Mouse (Mus musculus): ENCODE results near the gene H2afx.
A peak's percentile ranks its signal among the peaks of the same experiment; 100 is the strongest.
"Not testable (repeated sequence)": the region's sequence is repeated elsewhere in the genome, so short reads cannot be mapped to it uniquely, and the experiment has no call there.

H2afx gene

DNA sequence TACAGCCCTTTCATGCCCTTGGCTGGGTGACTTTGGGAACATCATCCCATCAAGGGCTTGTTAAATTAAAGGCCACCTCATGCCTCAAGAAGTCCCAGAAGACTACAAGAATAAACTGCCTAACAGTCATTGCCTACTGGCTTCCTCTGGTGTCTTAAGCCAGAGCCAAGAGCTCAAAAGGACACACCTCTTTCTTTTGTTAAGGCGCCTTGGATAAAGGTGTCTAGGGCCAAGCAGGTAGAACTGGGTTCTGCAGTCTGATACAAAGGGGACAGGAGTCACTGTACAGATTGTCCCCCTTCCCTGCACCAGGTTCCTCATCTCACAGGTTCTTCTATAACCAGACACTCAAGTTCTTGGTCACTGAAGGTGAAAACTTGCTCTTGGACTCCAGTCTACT, 8.1 kb downstream of the H2afx start:
- DNase-seq, result no peak

DNA sequence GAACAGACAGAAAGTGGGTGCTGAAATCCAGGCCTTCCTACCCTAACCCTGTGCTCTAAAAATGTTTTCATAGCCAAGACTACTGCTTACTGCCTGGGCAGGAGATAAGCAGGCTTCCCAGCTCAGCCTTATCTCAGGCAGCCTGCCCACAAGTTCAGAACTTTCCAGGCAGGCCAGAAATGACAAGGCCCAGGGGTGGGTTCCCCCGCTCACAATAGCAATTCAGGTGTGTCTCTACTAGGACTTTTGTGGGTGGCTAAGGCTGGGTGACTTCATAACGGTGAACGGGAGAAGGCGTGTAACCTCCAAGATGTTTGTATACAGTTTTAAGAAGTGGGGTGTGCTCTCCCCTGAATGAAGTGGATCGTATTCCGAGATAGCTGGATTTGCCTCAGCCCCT, 8.8 kb downstream of the H2afx start:
- no peak for DNase-seq

- peak; percentile 93 to 95 for DNase-seq
Observed at GRCm38 (mm10) chr9:44343781-44344421, 9.4 kb downstream of the H2afx start, which contains the start of gene Hmbs. Gene Hmbs, minus strand, starts transcription at chr9:44344228.

DNA sequence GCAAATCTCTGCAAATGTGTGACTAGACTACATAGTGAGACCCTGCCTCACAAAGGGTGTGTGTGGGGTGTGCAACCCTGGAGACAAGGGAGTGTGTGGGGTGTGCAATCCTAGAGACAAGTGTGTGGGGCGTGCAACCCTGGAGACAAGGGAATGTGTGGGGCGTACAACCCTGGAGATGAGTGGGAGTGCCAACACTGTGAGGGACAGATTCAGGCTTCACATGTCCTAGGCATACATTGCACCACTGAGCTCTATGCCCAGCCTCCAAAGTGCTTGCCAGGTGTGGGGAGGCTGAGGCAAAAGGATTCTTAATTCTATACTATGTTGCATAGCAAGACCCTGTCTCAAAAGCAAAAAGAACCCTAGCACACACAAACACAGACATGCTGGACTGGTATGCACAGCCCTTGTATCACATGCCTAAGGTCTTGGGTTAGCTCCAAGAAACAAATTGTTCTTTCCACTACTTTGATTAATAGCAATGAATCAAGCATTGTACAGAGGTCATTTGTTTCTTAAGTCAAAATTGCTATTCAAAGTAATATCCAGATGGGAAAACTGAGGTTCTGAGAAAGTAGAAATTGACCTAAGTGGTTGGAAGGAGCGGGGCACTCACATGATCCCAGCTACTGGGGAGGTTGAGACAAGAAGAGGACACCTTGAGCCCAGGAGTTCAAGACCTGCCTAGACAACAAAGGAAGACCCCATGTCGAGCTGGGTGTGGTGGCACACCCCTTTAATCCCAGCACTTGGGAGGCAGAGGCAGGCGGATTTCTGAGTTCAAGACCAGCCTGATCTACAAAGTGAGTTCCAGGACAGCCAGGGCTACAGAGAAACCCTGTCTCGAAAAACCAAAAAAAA, 11.3 kb downstream of the H2afx start:
- no peak for DNase-seq

DNA sequence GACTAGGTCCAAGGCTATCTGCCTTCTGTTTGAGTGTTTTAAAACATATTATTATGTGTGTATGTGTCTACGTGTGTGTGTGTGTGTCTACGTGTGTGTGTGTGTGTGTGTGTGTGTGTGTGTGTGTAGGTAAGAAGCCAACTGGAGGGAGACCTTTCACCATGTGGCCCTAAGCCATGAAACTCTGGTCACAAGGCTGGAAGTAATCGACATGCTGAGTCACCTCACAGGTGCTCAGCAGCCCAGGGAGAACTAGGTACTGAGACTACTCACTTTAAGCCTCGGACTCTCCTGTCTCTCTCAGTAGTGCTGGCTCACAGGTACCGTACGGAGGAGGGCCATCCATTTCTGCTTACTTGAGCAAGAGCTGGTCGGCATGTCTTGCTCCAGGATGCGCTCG, 12.7 kb downstream of the H2afx start:
- DNase-seq, result no peak

DNA sequence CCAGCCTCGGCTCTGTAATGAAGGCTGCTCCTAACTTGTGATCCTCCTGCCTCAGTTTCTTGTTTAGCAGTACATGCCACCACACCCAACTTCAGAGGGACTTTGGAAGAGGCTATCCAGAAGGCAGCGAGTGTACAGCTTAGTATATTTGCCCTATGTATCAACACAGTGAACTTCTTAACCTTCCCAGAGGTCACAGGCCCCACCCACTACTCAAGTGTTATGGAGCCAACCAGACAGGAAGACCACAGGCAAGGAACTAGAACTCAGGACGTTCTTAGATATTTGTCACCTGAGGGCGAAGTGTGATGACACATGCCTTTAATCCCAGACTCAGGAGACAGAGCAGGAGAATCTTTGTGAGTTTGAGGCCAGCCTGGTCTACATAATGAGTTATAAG, 13.1 kb downstream of the H2afx start:
- no peak for DNase-seq

GRCm38 (mm10) chr9:44348546-44348945, 14.1 kb downstream of the H2afx start:
- DNase-seq, result no peak

DNA sequence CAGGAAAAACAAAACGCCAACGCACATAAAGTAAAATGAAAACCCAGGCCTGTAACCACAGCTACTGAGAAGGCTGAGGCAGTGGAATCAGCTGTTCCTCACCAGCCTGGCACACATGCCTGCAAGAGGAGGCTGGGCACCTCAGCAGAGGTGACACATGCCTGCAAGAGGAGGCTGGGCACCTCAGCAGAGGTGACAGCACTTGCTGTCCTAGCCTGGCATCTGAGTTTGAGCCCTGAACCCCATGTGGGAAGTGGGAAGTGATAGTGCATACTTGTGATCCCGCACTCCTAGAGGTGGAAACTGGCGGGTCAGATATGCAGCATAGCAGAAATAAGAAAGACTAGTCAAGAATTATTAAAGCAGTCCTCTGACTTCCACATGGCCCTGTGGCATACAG, 16.9 kb downstream of the H2afx start:
- no peak for DNase-seq

DNA sequence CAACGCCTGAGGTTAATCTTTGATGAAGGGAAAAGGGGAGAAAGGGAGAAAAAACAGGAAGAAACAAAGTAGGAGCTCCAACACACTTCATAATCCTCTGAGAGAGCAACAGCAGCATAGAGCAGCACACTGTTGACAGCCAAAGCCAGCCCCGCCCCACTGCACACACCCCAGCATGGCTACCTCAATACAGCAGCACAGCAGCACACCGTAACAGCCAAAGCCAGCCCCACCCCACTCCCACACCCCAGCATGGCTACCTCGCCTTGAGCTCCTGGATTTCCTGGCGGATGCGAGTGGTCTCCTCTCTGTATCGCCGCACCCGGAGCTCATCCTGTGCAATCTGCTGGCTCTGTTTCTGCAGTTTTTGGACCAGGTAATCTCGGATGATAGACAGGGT, 17.8 kb downstream of the H2afx start:
- no peak for DNase-seq

DNA sequence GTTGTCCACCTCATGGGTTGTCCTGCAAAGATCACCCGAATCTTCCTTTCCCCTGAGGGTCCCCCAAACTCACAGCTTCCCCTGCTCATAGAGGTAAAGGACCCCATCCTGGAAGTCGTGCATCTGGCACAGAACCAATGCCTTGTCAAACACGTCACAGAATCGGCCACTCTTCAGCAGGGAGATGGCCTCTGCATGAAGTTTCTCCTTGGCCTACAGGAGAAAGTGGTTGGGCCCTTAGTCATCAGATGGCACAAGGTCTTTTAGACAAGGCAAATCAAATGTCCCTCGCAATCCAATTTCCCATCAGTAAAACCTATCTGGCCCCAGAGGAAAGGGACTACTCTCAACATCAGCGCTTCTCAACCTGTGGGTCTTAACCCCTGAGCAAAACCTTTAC, 18.6 kb downstream of the H2afx start:
- DNase-seq, result no peak

- peak; percentile 54 to 61 for DNase-seq
Observed at GRCm38 (mm10) chr9:44357207-44357606, 22.7 kb downstream of the H2afx start.

GRCm38 (mm10) chr9:44361190-44361917, 26.9 kb downstream of the H2afx start, which contains the start of gene Vps11:
Gene Vps11, minus strand, starts transcription at chr9:44361670.
- DNase-seq, result peak; percentile 95 to 96

DNA sequence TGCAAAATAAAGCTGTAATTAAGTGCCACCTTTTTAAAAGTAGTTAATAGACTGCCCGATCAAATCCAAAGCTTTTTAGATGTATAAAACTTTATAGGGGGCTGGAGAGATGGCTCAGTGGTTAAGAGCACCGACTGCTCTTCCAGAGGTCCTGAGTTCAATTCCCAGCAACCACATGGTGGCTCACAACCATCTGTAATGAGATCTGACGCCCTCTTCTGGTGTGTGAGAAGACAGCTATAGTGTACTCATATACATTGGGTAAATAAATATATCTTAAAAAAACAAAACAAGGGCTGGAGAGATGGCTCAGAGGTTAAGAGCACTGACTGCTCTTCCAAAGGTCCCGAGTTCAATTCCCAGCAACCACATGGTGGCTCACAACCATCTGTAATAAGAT, 27.4 kb downstream of the H2afx start:
- peak in 1 of 2 experiments; percentile 11 for DNase-seq

DNA sequence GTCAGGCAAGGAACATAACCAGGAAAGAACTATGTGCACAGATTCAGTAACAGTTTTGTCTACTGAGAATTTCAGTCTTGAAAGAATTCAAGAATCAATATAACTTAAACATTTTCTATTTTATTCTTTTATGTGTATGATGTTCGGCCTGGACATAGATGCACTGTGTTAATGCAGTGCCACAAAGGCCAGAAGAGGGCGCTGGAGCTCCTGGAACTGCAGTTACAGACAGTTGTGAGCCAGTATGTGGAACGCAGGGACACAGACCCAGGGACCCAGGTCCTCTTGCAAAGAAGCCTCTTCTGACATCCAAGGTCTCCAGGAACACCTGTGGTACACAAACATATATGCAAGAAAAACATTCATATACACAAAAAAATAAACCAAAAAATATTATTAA, 30.0 kb downstream of the H2afx start:
- DNase-seq, result peak; percentile 58

DNA sequence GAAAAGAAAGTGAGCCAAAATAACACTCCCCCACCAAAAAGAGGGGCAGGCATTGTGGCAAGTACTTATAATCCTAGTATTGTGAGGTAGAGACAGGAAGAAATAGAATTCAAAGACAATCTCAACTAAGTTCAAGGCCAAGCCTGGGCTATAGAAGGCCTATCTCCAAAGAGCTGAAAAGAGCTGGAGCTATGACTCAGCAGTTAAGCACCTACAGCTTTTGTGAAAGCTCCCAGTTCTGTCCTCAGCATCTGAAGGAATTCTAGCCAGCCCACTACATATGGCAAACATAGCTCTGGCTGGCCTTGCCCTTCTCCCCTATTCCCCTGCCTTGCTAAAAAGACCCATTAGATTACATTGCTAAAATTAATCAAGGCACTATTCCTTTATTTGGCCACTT, 38.9 kb downstream of the H2afx start:
- no peak for DNase-seq

DNA sequence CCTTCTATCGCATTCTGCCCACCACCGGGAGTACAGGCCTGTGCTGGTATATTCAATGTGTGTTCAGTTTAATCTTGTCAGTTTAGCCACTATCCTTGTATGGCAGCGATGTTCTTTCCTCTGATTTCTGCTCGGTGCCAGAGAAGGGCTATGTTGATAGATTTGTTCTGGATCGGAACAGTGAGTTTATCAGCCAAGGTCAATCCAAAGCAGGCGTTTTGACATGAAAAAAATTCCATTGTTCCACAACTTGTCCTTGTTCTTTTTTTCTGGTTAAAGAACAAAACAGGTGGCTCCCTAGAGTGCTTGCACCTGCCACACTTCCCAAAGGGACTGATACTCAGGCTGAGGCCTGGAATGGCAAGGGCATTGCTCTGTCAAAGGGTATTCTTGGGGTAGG, 41.6 kb downstream of the H2afx start:
- DNase-seq, result no peak

GRCm38 (mm10) chr9:44377335-44377734, 42.8 kb downstream of the H2afx start:
- DNase-seq, result not testable (repeated sequence)

- peak; percentile 14 to 18 for DNase-seq
Observed at GRCm38 (mm10) chr9:44378153-44378730, 43.7 kb downstream of the H2afx start.

- peak; percentile 100 for DNase-seq
Observed at GRCm38 (mm10) chr9:44379054-44379834, 44.8 kb downstream of the H2afx start, which contains the start of gene Hyou1. Gene Hyou1, plus strand, starts transcription at chr9:44379490.

DNA sequence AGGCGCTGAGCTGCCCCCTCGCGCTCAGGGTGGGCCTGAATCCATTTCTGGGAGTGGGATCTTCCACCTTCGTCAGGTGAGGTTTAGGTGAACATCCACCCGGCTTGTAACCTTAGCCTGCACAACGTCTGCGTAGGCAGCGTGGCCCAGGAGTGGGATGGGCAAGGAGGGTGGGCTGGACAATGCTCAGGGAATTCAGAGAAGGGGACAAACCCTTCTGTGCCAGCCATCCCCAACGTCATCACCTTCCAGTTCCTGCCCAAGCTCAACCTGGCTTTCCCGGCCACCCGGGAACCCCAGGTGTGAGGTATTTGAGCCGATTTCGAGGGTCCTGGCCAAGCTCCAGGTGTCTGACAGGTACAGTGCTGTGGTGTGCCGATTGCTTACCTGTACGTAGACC, 45.4 kb downstream of the H2afx start:
- no peak for DNase-seq

DNA sequence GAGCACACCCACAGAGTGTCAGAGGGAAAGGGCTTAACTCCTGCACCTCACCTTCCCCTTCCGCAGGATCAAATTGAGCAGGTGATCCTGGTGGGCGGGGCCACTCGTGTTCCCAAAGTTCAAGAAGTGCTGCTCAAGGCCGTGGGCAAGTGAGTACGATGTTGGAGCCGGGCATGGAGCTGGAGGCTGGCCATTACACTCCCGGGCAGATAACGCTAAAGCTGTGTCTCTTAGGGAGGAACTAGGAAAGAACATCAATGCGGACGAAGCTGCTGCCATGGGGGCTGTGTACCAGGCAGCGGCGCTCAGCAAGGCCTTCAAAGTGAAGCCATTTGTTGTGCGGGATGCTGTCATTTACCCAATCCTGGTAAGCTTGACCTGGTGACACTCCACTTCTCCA, 50.1 kb downstream of the H2afx start:
- no peak for DNase-seq
